Mouse (Mus musculus) hematopoietic stem cell, adult 5-6 weeks (primary cell): ENCODE data around the gene Sec31a. TPM values are rescaled to one million over a fixed set of nuclear protein-coding genes. Genes with fewer than 3 reads are reported as not detected.

Experiments
- ATAC-seq, 2 experiments: fragments of 125-278 bp in 1 of 2; replicated peaks in 1 of 2; 2 replicates each; pipeline ENCODE4 v1.8.0; 2016 to 2017; ENCODE audit warnings: inconsistent platforms in 2 of 2, mild to moderate bottlenecking in 2 of 2, moderate number of reproducible peaks in 2 of 2, low read depth in 1 of 2, moderate TSS enrichment in 1 of 2; ENCODE audit not compliant: low FRiP score in 2 of 2, poor library complexity in 2 of 2, severe bottlenecking in 2 of 2, insufficient read depth in 1 of 2, low TSS enrichment in 1 of 2
- total RNA-seq: library from RNA; stranded (forward); fragments of 172-1452, 232-1000 nt; gene quantifications from 2 replicates; pipeline ENCODE4 v1.2.3, GENCODE M21; 2017

The Sec31a gene
- total RNA-seq, 1 experiment from 2014 or later = 134 TPM

DNA sequence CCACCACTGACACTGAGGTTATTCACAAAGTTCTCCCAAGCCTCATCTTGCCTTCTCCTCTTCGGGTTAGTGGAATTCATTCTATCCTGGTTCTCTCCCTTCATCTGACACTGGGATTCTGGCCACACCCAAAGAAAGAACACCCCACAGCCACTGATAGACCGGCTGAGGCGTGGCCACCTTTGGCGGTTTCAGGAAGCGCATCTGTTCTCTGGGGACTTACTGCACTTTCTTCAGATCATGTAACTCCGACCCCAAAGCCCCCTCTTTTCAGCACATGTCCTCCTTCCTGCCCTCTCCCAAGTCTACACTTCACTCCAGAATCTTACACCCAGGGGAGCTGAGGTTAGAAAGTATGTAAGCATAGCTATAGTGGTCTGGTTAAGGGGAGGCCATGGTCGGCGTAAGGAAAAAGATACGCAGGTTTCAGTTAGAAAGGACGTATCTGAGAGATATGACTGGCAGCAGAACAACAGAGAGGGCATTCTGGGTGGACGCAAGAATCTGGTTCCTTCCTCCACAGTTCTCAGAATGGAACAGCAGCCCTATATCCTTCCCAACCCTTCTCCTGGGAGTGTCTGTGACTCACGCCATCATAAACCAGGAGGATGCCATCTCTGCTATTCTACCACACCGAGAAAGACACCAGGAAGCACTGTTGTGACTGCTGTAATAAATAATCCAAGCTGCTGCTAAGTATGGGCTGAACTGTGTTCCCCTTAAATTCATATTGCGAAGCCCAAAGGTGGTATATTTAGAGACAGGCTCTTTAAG is 82.2 kb downstream of the Sec31a start:
- ATAC-seq = no peak

DNA sequence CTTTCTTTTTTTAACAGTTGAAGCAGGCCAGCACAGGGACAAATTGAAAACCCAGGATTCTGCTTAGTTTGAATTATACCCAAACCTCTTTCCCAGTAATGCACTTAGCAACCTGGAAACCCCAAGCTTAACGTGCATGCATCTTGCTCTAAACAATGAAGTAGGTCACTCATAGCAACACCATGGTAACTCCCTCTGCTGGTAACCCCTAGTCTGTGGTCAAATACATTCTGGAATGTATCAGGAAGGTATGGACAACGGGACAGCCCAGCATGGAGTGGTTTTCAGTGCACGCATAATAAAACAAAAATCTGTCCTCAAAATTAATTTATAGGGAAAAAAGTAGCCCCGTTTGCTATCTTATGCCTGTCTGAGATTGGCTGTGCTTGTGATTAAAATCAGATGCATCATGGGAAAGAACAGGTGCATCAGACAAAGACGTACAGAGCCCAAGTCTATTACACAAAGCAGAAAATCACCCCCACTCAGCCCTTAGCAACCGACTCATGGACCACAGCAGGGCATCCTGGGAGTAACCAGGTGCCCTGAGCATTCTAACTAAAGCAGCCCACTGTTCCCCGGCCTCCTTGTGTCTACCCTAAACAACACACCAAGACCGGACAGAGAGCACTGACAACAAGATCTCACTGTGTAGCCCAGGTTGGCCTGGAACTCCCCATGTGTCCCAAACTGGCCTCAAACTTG is 83.6 kb downstream of the Sec31a start:
- no peak for ATAC-seq

GRCm38 (mm10) chr5:100331636-100332035 is 84.4 kb downstream of the Sec31a start:
- ATAC-seq = no peak

DNA sequence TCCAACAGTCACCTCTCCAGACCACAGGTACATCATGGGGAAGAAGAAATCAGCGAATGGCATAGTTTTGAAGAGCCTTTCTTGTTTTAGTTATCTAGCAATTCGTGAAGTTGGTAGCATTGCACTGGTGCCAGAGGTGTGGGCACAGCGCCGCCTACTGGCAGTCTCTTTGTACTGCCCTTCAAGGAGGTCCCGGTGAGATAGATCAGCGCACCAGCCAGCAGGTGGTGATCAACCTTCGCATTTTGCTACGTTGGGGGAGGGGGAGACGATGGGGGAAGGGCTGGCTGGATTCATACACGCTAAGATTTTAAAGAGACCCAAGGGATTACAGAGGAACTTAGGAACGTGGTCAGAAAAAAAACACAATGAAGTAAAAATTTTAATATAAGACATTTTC is 94.0 kb downstream of the Sec31a start:
- peak; percentile 93 to 96 for ATAC-seq

- no peak for ATAC-seq
Measured at GRCm38 (mm10) chr5:100317842-100318241, 98.2 kb downstream of the Sec31a start.

GRCm38 (mm10) chr5:100317010-100317409 is 99.0 kb downstream of the Sec31a start:
- ATAC-seq = no peak

DNA sequence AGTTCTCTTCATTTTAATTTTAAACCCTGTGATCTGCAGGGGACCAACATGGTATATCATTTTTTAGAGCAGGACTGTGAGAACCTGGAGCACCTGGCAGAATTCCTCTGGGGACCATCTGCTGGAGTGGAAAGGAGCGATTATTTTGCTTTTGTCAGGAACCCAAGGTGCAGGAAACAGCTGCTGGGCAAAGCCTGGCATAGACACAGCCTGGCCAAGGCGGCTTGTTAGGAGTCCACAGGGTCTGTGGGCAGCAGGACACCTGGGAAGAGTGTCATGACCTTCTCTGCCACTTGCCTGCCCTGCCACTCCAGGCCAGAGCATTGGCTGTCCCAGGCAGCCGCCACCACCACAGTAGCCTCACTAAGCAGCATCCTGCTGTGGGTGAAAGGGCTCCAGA is 100.4 kb downstream of the Sec31a start:
- ATAC-seq = no peak

- ATAC-seq = no peak
Measured at GRCm38 (mm10) chr5:100312391-100312790, 103.6 kb downstream of the Sec31a start.

Other genes starting within 250 kb of the Sec31a start
- 27.6 and 37.5 TPM in 2 replicates for gene Lin54, start 84.4 kb upstream of the Sec31a start, total RNA-seq
- gene Cops4, start 102.1 kb upstream of the Sec31a start, total RNA-seq = 117 and 166 TPM in 2 replicates
- 739 and 944 TPM in 2 replicates for gene Plac8, start 156.0 kb upstream of the Sec31a start, total RNA-seq